Mouse (Mus musculus) stomach, embryonic 16.5 days (tissue): ENCODE measurements around the gene Pheta1. TPM values are rescaled to one million over a fixed set of nuclear protein-coding genes. Genes with fewer than 3 reads are reported as not detected.
A peak's percentile ranks its signal among the peaks of the same experiment; 100 is the strongest.

Source experiments
- ATAC-seq: fragments of 200-750 bp; cut with Nextera tagmentation; 2 replicates; pipeline ENCODE4 v1.8.0; 2017; ENCODE audit warnings: moderate number of reproducible peaks, moderate TSS enrichment; ENCODE audit not compliant: insufficient read depth, low FRiP score
- H3K27ac ChIP-seq: fragments of 300-500 bp; sonication (generic); 2 replicates; pipeline ENCODE4 v1.5.1; 2014; ENCODE audit warnings: low read length
- H3K27me3 ChIP-seq: fragments of 300-500 bp; sonication (generic); 2 replicates; pipeline ENCODE4 v1.6.1; 2014; ENCODE audit warnings: low read length, control low read depth, mixed read lengths; ENCODE audit not compliant: control insufficient read depth, insufficient read depth
- H3K36me3 ChIP-seq: fragments of 300-500 bp; sonication (generic); 2 replicates; pipeline ENCODE4 v1.6.1; 2014; ENCODE audit warnings: low read length; ENCODE audit not compliant: control insufficient read depth, insufficient read depth
- H3K4me1 ChIP-seq: fragments of 300-500 bp; sonication (generic); 2 replicates; pipeline ENCODE4 v1.6.1; 2014; ENCODE audit warnings: low read length, control low read depth, mixed read lengths; ENCODE audit not compliant: control insufficient read depth, insufficient read depth
- H3K4me2 ChIP-seq: fragments of 300-500 bp; sonication (generic); 2 replicates; pipeline ENCODE4 v1.6.1; 2014; ENCODE audit warnings: low read depth, low read length, mixed read lengths
- H3K4me3 ChIP-seq: fragments of 300-500 bp; sonication (generic); replicated peaks from 2 replicates; pipeline ENCODE4 v1.5.1; 2014; ENCODE audit warnings: mild to moderate bottlenecking, low read length
- H3K9ac ChIP-seq: fragments of 300-500 bp; sonication (generic); 2 replicates; pipeline ENCODE4 v1.6.1; 2014; ENCODE audit warnings: low read length
- H3K9me3 ChIP-seq: fragments of 300-500 bp; sonication (generic); replicated peaks from 2 replicates; pipeline ENCODE4 v1.6.1; 2016; ENCODE audit warnings: low read length, control low read depth; ENCODE audit not compliant: control insufficient read depth
- WGBS: fragments of 180-500 bp; shearing (Covaris S2); extraction: QIAGEN DNeasy Blood & Tissue Kit; methylation state at CpG from one replicate; pipeline ENCODE4 v1.1.7; 2014; 5-methylcytosine and 5-hydroxymethylcytosine counted together
- polyA plus RNA-seq: library from polyadenylated mRNA; unstranded; fragments of >200 nt; fragmentation: Nextera tagmentation; extraction: Ambion mirVana; gene quantifications from 2 replicates; pipeline ENCODE4 v1.2.1, GENCODE M21; 2015

The Pheta1 gene
- polyA plus RNA-seq, 1 experiment from 2014 or later, result 16.9 TPM

- Histone ChIP-seq H3K9me3 (no peaks in the 10 kb centered on the region), H3K9ac (no peak overlapping the region), H3K27me3 (no peaks in the 10 kb centered on the region), H3K36me3 (no peaks in the 10 kb centered on the region), H3K4me3 (no peak overlapping the region), H3K4me2 (no peak overlapping the region), H3K27ac (no peak overlapping the region), H3K4me1 (peaks cover 45% of the 10 kb centered on the region)
- ATAC-seq, result no peak
- 90% methylated on average over 6 of the region's 6 CpGs for whole genome bisulfite sequencing
Measured at GRCm38 (mm10) chr5:121831002-121831601, 17.7 kb upstream of the Pheta1 start.

GRCm38 (mm10) chr5:121832376-121833155 lies 16.2 kb upstream of the Pheta1 start:
- H3K4me2 ChIP-seq, result peak overlapping the region; percentile 83
- H3K27me3 ChIP-seq, result no peaks in the 10 kb centered on the region
- 82% methylated on average over 6 of the region's 6 CpGs for WGBS
- no peaks in the 10 kb centered on the region for H3K9me3 ChIP-seq
- no peaks in the 10 kb centered on the region for H3K36me3 ChIP-seq
- H3K4me3 ChIP-seq, result no peak overlapping the region
- no peak overlapping the region for H3K27ac ChIP-seq
- ATAC-seq, result no peak
- H3K4me1 ChIP-seq, result peaks cover 50% of the 10 kb centered on the region
- H3K9ac ChIP-seq, result no peak overlapping the region

GRCm38 (mm10) chr5:121833159-121833558 lies 15.6 kb upstream of the Pheta1 start:
- no peaks in the 10 kb centered on the region for H3K36me3 ChIP-seq
- H3K9ac ChIP-seq, result peak overlapping the region; percentile 33; the same call in 1 of the 2 replicates
- peak overlapping the region; percentile 83 for H3K4me2 ChIP-seq
- no peak for ATAC-seq
- H3K4me1 ChIP-seq, result peaks cover 56% of the 10 kb centered on the region
- H3K27ac ChIP-seq, result peak overlapping the region; percentile 44; the same call in 1 of the 2 replicates
- no peaks in the 10 kb centered on the region for H3K9me3 ChIP-seq
- WGBS, result 82% methylated on average over 2 of the region's 2 CpGs
- no peaks in the 10 kb centered on the region for H3K27me3 ChIP-seq
- no peak overlapping the region for H3K4me3 ChIP-seq

GRCm38 (mm10) chr5:121833572-121834240 lies 15.1 kb upstream of the Pheta1 start:
- Histone ChIP-seq H3K9ac (peak overlapping the region; percentile 33), H3K4me2 (peak overlapping the region; percentile 83), H3K27ac (no peak overlapping the region), H3K4me1 (peaks cover 56% of the 10 kb centered on the region), H3K4me3 (peak overlapping the region; percentile 70), H3K9me3 (no peaks in the 10 kb centered on the region), H3K36me3 (no peaks in the 10 kb centered on the region), H3K27me3 (no peaks in the 10 kb centered on the region)
- ATAC-seq, result no peak
- whole genome bisulfite sequencing, result 37% methylated on average over 10 of the region's 10 CpGs

GRCm38 (mm10) chr5:121834241-121834606 lies 14.6 kb upstream of the Pheta1 start:
- peaks cover 52% of the 10 kb centered on the region for H3K4me1 ChIP-seq
- peak overlapping the region; percentile 83 for H3K4me2 ChIP-seq
- no peak for ATAC-seq
- no peaks in the 10 kb centered on the region for H3K9me3 ChIP-seq
- WGBS, result 69% methylated on average over 7 of the region's 7 CpGs
- H3K36me3 ChIP-seq, result no peaks in the 10 kb centered on the region
- peak overlapping the region; percentile 18; the same call in 1 of the 2 replicates for H3K9ac ChIP-seq
- no peak overlapping the region for H3K27ac ChIP-seq
- H3K4me3 ChIP-seq, result peak overlapping the region; percentile 70
- no peaks in the 10 kb centered on the region for H3K27me3 ChIP-seq

- no peaks in the 10 kb centered on the region for H3K27me3 ChIP-seq
- H3K27ac ChIP-seq, result peak overlapping the region; percentile 87
- peak overlapping the region; percentile 70 for H3K4me3 ChIP-seq
- peak overlapping the region; percentile 83 for H3K4me2 ChIP-seq
- no peaks in the 10 kb centered on the region for H3K36me3 ChIP-seq
- H3K4me1 ChIP-seq, result peaks cover 50% of the 10 kb centered on the region
- no peak for ATAC-seq
- H3K9me3 ChIP-seq, result no peaks in the 10 kb centered on the region
- WGBS, result 36% methylated on average over 12 of the region's 12 CpGs
- peak overlapping the region; percentile 83 for H3K9ac ChIP-seq
Measured at GRCm38 (mm10) chr5:121834991-121835747, 13.6 kb upstream of the Pheta1 start.

GRCm38 (mm10) chr5:121835949-121836691 lies 12.7 kb upstream of the Pheta1 start:
- no peaks in the 10 kb centered on the region for H3K27me3 ChIP-seq
- peak overlapping the region; percentile 87 for H3K27ac ChIP-seq
- H3K36me3 ChIP-seq, result no peaks in the 10 kb centered on the region
- H3K4me2 ChIP-seq, result peak overlapping the region; percentile 83
- H3K9ac ChIP-seq, result peak overlapping the region; percentile 83
- peak; percentile 12; the same call in 1 of the 2 replicates for ATAC-seq
- H3K4me1 ChIP-seq, result peaks cover 50% of the 10 kb centered on the region
- H3K4me3 ChIP-seq, result peak overlapping the region; percentile 70
- H3K9me3 ChIP-seq, result no peaks in the 10 kb centered on the region
- WGBS, result under 1% methylated on average over 51 of the region's 51 CpGs

- no peaks in the 10 kb centered on the region for H3K36me3 ChIP-seq
- H3K27me3 ChIP-seq, result no peaks in the 10 kb centered on the region
- peak overlapping the region; percentile 83 for H3K9ac ChIP-seq
- H3K4me3 ChIP-seq, result peak overlapping the region; percentile 70
- peak overlapping the region; percentile 94 for H3K27ac ChIP-seq
- WGBS, result under 1% methylated on average over 70 of the region's 77 CpGs
- H3K4me2 ChIP-seq, result peak overlapping the region; percentile 83
- peaks cover 50% of the 10 kb centered on the region for H3K4me1 ChIP-seq
- H3K9me3 ChIP-seq, result no peaks in the 10 kb centered on the region
- ATAC-seq, result peak; percentile 90
Measured at GRCm38 (mm10) chr5:121836692-121837415, 11.9 kb upstream of the Pheta1 start.
